Mouse (Mus musculus) embryonic facial prominence, embryonic 14.5 days (tissue): Measurements from ENCODE around the gene 4930590J08Rik. TPM values are rescaled to one million over a fixed set of nuclear protein-coding genes. Genes with fewer than 3 reads are reported as not detected.

Source experiments
- ATAC-seq: fragments of 200-750 bp; cut with Nextera tagmentation; 2 replicates; pipeline ENCODE4 v1.8.0; 2017; ENCODE audit warnings: low read depth, moderate number of reproducible peaks, moderate TSS enrichment
- DNase-seq: peaks from one replicate; pipeline ENCODE4 v3.0.0-alpha.2; 2015; ENCODE audit warnings: low spot score
- H3K27ac ChIP-seq: fragments of 300-500 bp; sonication (generic); replicated peaks from 2 replicates; pipeline ENCODE4 v1.5.1; 2014; ENCODE audit warnings: low read depth, mild to moderate bottlenecking, low read length, moderate library complexity
- H3K27me3 ChIP-seq: fragments of 300-500 bp; sonication (generic); replicated peaks from 2 replicates; pipeline ENCODE4 v1.6.1; 2014; ENCODE audit warnings: low read length; ENCODE audit not compliant: control insufficient read depth, insufficient read depth
- H3K36me3 ChIP-seq: fragments of 300-500 bp; sonication (generic); 2 replicates; pipeline ENCODE4 v1.6.1; 2014; ENCODE audit warnings: low read length, mixed read lengths; ENCODE audit not compliant: control insufficient read depth, insufficient read depth
- H3K4me1 ChIP-seq: fragments of 300-500 bp; sonication (generic); 2 replicates; pipeline ENCODE4 v1.6.1; 2014; ENCODE audit warnings: antibody characterized with exemption, low read length; ENCODE audit not compliant: control insufficient read depth, insufficient read depth
- H3K4me2 ChIP-seq: fragments of 300-500 bp; sonication (generic); 2 replicates; pipeline ENCODE4 v1.6.1; 2014; ENCODE audit warnings: low read depth, mild to moderate bottlenecking, low read length, moderate library complexity, mixed read lengths
- H3K4me3 ChIP-seq: fragments of 300-500 bp; sonication (generic); 2 replicates; pipeline ENCODE4 v1.5.1; 2014; ENCODE audit warnings: low read depth, mild to moderate bottlenecking, low read length
- H3K9ac ChIP-seq: fragments of 300-500 bp; sonication (generic); 2 replicates; pipeline ENCODE4 v1.6.1; 2014; ENCODE audit warnings: low read depth, mild to moderate bottlenecking, low read length, moderate library complexity, mixed read lengths
- H3K9me3 ChIP-seq: fragments of 300-500 bp; sonication (generic); 2 replicates; pipeline ENCODE4 v1.6.1; 2016; ENCODE audit warnings: low read length; ENCODE audit not compliant: control insufficient read depth
- WGBS: fragments of 180-500 bp; shearing (Covaris S2); extraction: QIAGEN DNeasy Blood & Tissue Kit; methylation state at CpG from one replicate; pipeline ENCODE4 v1.1.7; 2014; 5-methylcytosine and 5-hydroxymethylcytosine counted together
- polyA plus RNA-seq: library from polyadenylated mRNA; unstranded; fragments of >200 nt; fragmentation: Nextera tagmentation; extraction: Ambion mirVana; gene quantifications from 2 replicates; pipeline ENCODE4 v1.2.1, GENCODE M21; 2014

4930590J08Rik gene
- polyA plus RNA-seq, 1 experiment from 2014 or later, result 0.32 TPM

- Histone ChIP-seq H3K4me2 (no peak overlapping the region), H3K9me3 (no peaks in the 10 kb centered on the region), H3K36me3 (peaks cover 88% of the 10 kb centered on the region), H3K27ac (no peak overlapping the region), H3K9ac (no peak overlapping the region), H3K4me1 (no peaks in the 10 kb centered on the region), H3K4me3 (no peak overlapping the region), H3K27me3 (no peaks in the 10 kb centered on the region)
- ATAC-seq (no peak), DNase-seq (no peak)
- WGBS, result 80% methylated on average over 3 of the region's 3 CpGs
Measured at GRCm38 (mm10) chr6:91889255-91889906, 13.2 kb upstream of the 4930590J08Rik start.

DNA sequence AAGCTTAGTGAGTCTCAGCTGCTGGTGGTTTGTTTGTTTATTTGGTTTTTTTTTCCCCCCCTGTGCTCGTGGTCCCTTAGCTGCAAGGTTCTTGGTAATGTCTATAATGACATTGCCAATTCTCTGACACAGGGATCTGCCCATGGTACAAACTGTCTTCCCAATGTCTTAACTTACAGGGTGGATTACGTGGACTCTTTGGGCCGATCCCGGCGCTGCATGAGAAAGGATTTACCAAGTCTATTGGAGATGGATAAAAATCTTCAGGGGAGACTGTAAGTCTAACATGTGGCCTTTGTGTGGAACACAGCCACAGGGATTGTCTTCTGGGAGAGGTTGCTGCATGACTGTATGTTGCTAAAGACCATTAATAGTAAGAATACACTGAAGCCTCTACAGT lies 12.0 kb upstream of the 4930590J08Rik start:
- Histone ChIP-seq H3K4me3 (no peak overlapping the region), H3K27ac (no peak overlapping the region), H3K4me1 (no peaks in the 10 kb centered on the region), H3K9ac (no peak overlapping the region), H3K9me3 (no peaks in the 10 kb centered on the region), H3K27me3 (no peaks in the 10 kb centered on the region), H3K36me3 (peaks cover 88% of the 10 kb centered on the region), H3K4me2 (no peak overlapping the region)
- DNase-seq (no peak), ATAC-seq (no peak)
- WGBS, result 88% methylated on average over 5 of the region's 5 CpGs

DNA sequence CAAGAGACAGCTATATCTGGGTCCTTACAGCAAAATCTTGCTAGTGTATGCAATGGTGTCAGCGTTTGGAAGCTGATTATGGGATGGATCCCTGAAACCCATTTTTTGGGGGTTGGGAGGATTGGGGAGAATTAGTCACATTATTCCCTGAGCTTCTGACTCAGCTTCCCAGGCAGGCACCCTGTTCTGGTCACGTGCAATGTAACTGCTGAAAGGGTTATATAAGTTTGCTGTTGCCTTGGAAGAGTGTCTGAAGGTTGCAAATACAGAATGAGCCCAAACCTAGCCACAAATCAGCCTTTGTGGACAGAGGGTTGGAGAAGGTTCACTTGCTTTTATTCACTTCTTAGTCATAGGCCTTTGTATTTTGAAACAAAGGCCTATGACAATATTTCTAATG lies 10.8 kb upstream of the 4930590J08Rik start:
- no peak overlapping the region for H3K4me3 ChIP-seq
- DNase-seq (no peak), ATAC-seq (no peak)
- WGBS, result 97% methylated on average over 2 of the region's 2 CpGs
- H3K4me1 ChIP-seq, result no peaks in the 10 kb centered on the region
- H3K4me2 ChIP-seq, result no peak overlapping the region
- no peaks in the 10 kb centered on the region for H3K9me3 ChIP-seq
- H3K9ac ChIP-seq, result no peak overlapping the region
- no peaks in the 10 kb centered on the region for H3K27me3 ChIP-seq
- H3K27ac ChIP-seq, result no peak overlapping the region
- H3K36me3 ChIP-seq, result peaks cover 88% of the 10 kb centered on the region

GRCm38 (mm10) chr6:91896783-91897182 lies 5.8 kb upstream of the 4930590J08Rik start:
- Histone ChIP-seq H3K4me2 (no peak overlapping the region), H3K36me3 (peaks cover 91% of the 10 kb centered on the region), H3K27me3 (no peaks in the 10 kb centered on the region), H3K27ac (no peak overlapping the region), H3K9ac (no peak overlapping the region), H3K4me3 (no peak overlapping the region), H3K9me3 (no peaks in the 10 kb centered on the region), H3K4me1 (no peaks in the 10 kb centered on the region)
- ATAC-seq (no peak), DNase-seq (no peak)
- 91% methylated on average over 3 of the region's 3 CpGs for WGBS

GRCm38 (mm10) chr6:91901505-91901904 lies 1.1 kb upstream of the 4930590J08Rik start:
- Histone ChIP-seq H3K27me3 (no peaks in the 10 kb centered on the region), H3K9ac (no peak overlapping the region), H3K9me3 (no peaks in the 10 kb centered on the region), H3K4me2 (no peak overlapping the region), H3K27ac (no peak overlapping the region), H3K4me1 (no peaks in the 10 kb centered on the region), H3K4me3 (no peak overlapping the region), H3K36me3 (peaks cover 54% of the 10 kb centered on the region)
- WGBS, result 28% methylated on average over 5 of the region's 5 CpGs
- DNase-seq, result peak; percentile 87
- peak; percentile 63; the same call in 1 of the 2 replicates for ATAC-seq

GRCm38 (mm10) chr6:91914011-91914410 lies 11.4 kb downstream of the 4930590J08Rik start:
- Histone ChIP-seq H3K27ac (no peak overlapping the region), H3K9me3 (no peaks in the 10 kb centered on the region), H3K36me3 (no peaks in the 10 kb centered on the region), H3K4me1 (no peaks in the 10 kb centered on the region), H3K4me2 (no peak overlapping the region), H3K27me3 (no peaks in the 10 kb centered on the region), H3K9ac (no peak overlapping the region), H3K4me3 (no peak overlapping the region)
- DNase-seq (no peak), ATAC-seq (no peak)
- 85% methylated on average over 10 of the region's 10 CpGs for WGBS

GRCm38 (mm10) chr6:91917286-91917685 lies 14.7 kb downstream of the 4930590J08Rik start:
- Histone ChIP-seq H3K9me3 (no peaks in the 10 kb centered on the region), H3K4me1 (no peaks in the 10 kb centered on the region), H3K27me3 (no peaks in the 10 kb centered on the region), H3K27ac (no peak overlapping the region), H3K9ac (no peak overlapping the region), H3K36me3 (no peaks in the 10 kb centered on the region), H3K4me2 (no peak overlapping the region), H3K4me3 (no peak overlapping the region)
- DNase-seq (peak; percentile 31), ATAC-seq (no peak)
- 36% methylated on average over 4 of the region's 4 CpGs for WGBS

DNA sequence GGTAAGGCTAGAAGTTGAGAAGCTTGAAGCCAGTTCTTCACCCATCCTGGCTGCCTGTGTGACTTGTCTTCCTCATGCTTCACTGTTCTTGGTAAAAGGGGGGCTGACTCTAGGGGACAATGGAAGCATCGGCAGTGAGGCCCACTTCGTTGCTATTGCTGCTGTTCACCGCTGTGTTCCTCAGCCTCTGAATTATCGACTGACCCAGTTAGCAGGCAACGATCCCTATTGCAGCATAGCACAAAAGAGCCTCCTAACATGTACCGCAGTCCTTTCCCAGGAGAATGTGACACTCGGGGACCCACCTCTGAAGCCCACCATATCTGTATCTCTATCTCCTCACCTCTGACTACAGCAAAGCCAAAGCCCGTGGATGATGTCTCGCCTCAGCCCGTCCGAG lies 15.1 kb downstream of the 4930590J08Rik start:
- DNase-seq (no peak), ATAC-seq (no peak)
- no peaks in the 10 kb centered on the region for H3K4me1 ChIP-seq
- no peak overlapping the region for H3K4me2 ChIP-seq
- 74% methylated on average over 11 of the region's 11 CpGs for WGBS
- H3K27ac ChIP-seq, result no peak overlapping the region
- H3K36me3 ChIP-seq, result no peaks in the 10 kb centered on the region
- no peaks in the 10 kb centered on the region for H3K9me3 ChIP-seq
- no peaks in the 10 kb centered on the region for H3K27me3 ChIP-seq
- no peak overlapping the region for H3K4me3 ChIP-seq
- no peak overlapping the region for H3K9ac ChIP-seq

GRCm38 (mm10) chr6:91931231-91931630 lies 28.6 kb downstream of the 4930590J08Rik start:
- no peak overlapping the region for H3K4me2 ChIP-seq
- H3K4me1 ChIP-seq, result no peaks in the 10 kb centered on the region
- H3K4me3 ChIP-seq, result no peak overlapping the region
- no peak for ATAC-seq
- WGBS, result 57% methylated on average over 5 of the region's 5 CpGs
- H3K36me3 ChIP-seq, result no peaks in the 10 kb centered on the region
- H3K27ac ChIP-seq, result no peak overlapping the region
- no peaks in the 10 kb centered on the region for H3K9me3 ChIP-seq
- peak; percentile 50 for DNase-seq
- no peak overlapping the region for H3K9ac ChIP-seq
- H3K27me3 ChIP-seq, result no peaks in the 10 kb centered on the region
